Comparison of ENCODE assay signal across 10 mouse cellular contexts in genomic region chr9:103378686-103379085, GRCm38 (mm10).
"Had no signal": no experiment of that assay in that cellular context is flagged by ENCODE, and none has a peak within 500 bp of the region (broad histone marks: within the 10 kb centered on the region; RNA-seq: fewer than 3 reads in every experiment).

No protein-coding gene starts in this region.

- H3K4me3 ChIP-seq: layer of hippocampus, adult 2 months; limb, embryonic 12.5 days; liver, embryonic 13.5 days had no signal

- H3K4me1 ChIP-seq: liver, embryonic 13.5 days had no signal

- H3K9me3 ChIP-seq: limb, embryonic 12.5 days; liver, embryonic 13.5 days had no signal

- DNase-seq: kidney, postnatal 10 days; kidney, postnatal 4 days; liver; liver, embryonic 13.5 days; liver, postnatal 0 days; thymus, postnatal 4 days had no signal

- H3K27me3 ChIP-seq: liver, embryonic 13.5 days had no signal

- ATAC-seq: liver, postnatal 0 days; midbrain, embryonic 16.5 days had no signal

- H3K9ac ChIP-seq: limb, embryonic 12.5 days; liver, embryonic 13.5 days; liver, postnatal 0 days had no signal

- H3K4me2 ChIP-seq: limb, embryonic 12.5 days; liver, embryonic 13.5 days had no signal

- H3K27ac ChIP-seq: layer of hippocampus, adult 2 months; limb, embryonic 12.5 days; liver, embryonic 13.5 days; stomach, postnatal 0 days had no signal

- H3K36me3 ChIP-seq: limb, embryonic 12.5 days; liver, embryonic 13.5 days had no signal
